Comparison of ENCODE assay signal across 22 mouse cellular contexts in genomic region chr4:151414952-151415351, GRCm38 (mm10).
DNase-seq lines count a peak whose midpoint lies in the region; ATAC-seq and TF ChIP-seq lines count a peak whose summit lies in the region.
"Had no signal": no experiment of that assay in that cellular context is flagged by ENCODE, and none has a peak within 500 bp of the region (broad histone marks: within the 10 kb centered on the region; RNA-seq: fewer than 3 reads in every experiment).

No protein-coding gene starts in this region.

- no peak overlapping the region for H3K9ac ChIP-seq in intestine, embryonic 15.5 days
- H3K9ac ChIP-seq in intestine, embryonic 16.5 days (ENCODE audit: low read depth, low read length), result no peak overlapping the region
- H3K9ac ChIP-seq in liver, embryonic 12.5 days, result no peak overlapping the region
- H3K9ac ChIP-seq in liver, postnatal 0 days (replicated peaks), result peak overlapping the region; percentile 26; the same call in 1 of the 2 replicates
- no peak overlapping the region for H3K9ac ChIP-seq in hindbrain, embryonic 11.5 days (ENCODE audit: low read depth, low read length)
- H3K9ac ChIP-seq: heart, embryonic 15.5 days; hindbrain, embryonic 12.5 days; limb, embryonic 15.5 days; midbrain, embryonic 13.5 days had no signal

- H3K27ac ChIP-seq in intestine, embryonic 15.5 days, result no peak overlapping the region
- H3K27ac ChIP-seq in intestine, embryonic 16.5 days (ENCODE audit: low read length), result no peak overlapping the region
- H3K27ac ChIP-seq in liver, embryonic 12.5 days, result no peak overlapping the region
- H3K27ac ChIP-seq in liver, postnatal 0 days (ENCODE audit: low read depth), result no peak overlapping the region
- no peak overlapping the region for H3K27ac ChIP-seq in hindbrain, embryonic 11.5 days (ENCODE audit: low read depth, low read length)
- H3K27ac ChIP-seq in embryonic facial prominence, embryonic 10.5 days (replicated peaks), result no peak overlapping the region
- H3K27ac ChIP-seq: heart, embryonic 10.5 days; heart, embryonic 15.5 days; hindbrain, embryonic 12.5 days; hindbrain, postnatal 0 days; layer of hippocampus, adult 2 months; limb, embryonic 15.5 days; midbrain, embryonic 13.5 days had no signal

- H3K9me3 ChIP-seq in intestine, embryonic 15.5 days, result no peaks in the 10 kb centered on the region
- H3K9me3 ChIP-seq in intestine, embryonic 16.5 days (ENCODE audit: control insufficient read depth, low read length), result no peaks in the 10 kb centered on the region
- no peaks in the 10 kb centered on the region for H3K9me3 ChIP-seq in liver, embryonic 12.5 days (replicated peaks)
- no peaks in the 10 kb centered on the region for H3K9me3 ChIP-seq in liver, postnatal 0 days (ENCODE audit: low read length)
- no peaks in the 10 kb centered on the region for H3K9me3 ChIP-seq in hindbrain, embryonic 11.5 days (ENCODE audit: control insufficient read depth, low read length)
- H3K9me3 ChIP-seq in embryonic facial prominence, embryonic 10.5 days, result no peaks in the 10 kb centered on the region
- H3K9me3 ChIP-seq: heart, embryonic 10.5 days; heart, embryonic 15.5 days; hindbrain, embryonic 12.5 days; limb, embryonic 15.5 days; midbrain, embryonic 13.5 days had no signal

- H3K4me3 ChIP-seq in intestine, embryonic 15.5 days (replicated peaks), result no peak overlapping the region
- no peak overlapping the region for H3K4me3 ChIP-seq in intestine, embryonic 16.5 days (ENCODE audit: low read length)
- H3K4me3 ChIP-seq in liver, embryonic 12.5 days, result no peak overlapping the region
- H3K4me3 ChIP-seq in liver, postnatal 0 days (ENCODE audit: low read depth, low read length), result peak overlapping the region; percentile 20; the same call in 1 of the 2 replicates
- H3K4me3 ChIP-seq in hindbrain, embryonic 11.5 days (ENCODE audit: low read depth, low read length), result no peak overlapping the region
- H3K4me3 ChIP-seq in embryonic facial prominence, embryonic 10.5 days, result no peak overlapping the region
- H3K4me3 ChIP-seq: heart, embryonic 10.5 days; heart, embryonic 15.5 days; hindbrain, embryonic 12.5 days; layer of hippocampus, adult 2 months; limb, embryonic 15.5 days; midbrain, embryonic 13.5 days had no signal

- TF ChIP-seq EP300 in liver, postnatal 0 days (IDR thresholded peaks at IDR 0.05; ENCODE audit: low read depth), result no peak

- H3K27me3 ChIP-seq in intestine, embryonic 15.5 days (replicated peaks), result no peaks in the 10 kb centered on the region
- H3K27me3 ChIP-seq in intestine, embryonic 16.5 days (replicated peaks; ENCODE audit: control insufficient read depth, insufficient read depth, low read length), result no peaks in the 10 kb centered on the region
- no peaks in the 10 kb centered on the region for H3K27me3 ChIP-seq in liver, embryonic 12.5 days (replicated peaks)
- H3K27me3 ChIP-seq in liver, postnatal 0 days (ENCODE audit: insufficient read depth, low read length), result no peaks in the 10 kb centered on the region
- H3K27me3 ChIP-seq in hindbrain, embryonic 11.5 days (ENCODE audit: control insufficient read depth, insufficient read depth, low read length), result no peaks in the 10 kb centered on the region
- H3K27me3 ChIP-seq in embryonic facial prominence, embryonic 10.5 days (replicated peaks; ENCODE audit: low read depth, poor library complexity, severe bottlenecking), result peaks cover 11% of the 10 kb centered on the region; the same call in 1 of the 2 replicates
- H3K27me3 ChIP-seq: hindbrain, embryonic 12.5 days; midbrain, embryonic 13.5 days had no signal

- no peak for TF ChIP-seq CTCF in liver, postnatal 0 days (IDR thresholded peaks at IDR 0.05; ENCODE audit: low read depth)

- no peak for DNase-seq in liver, postnatal 0 days
- DNase-seq in hindbrain, embryonic 11.5 days (ENCODE audit: low spot score), result no peak
- DNase-seq in embryonic facial prominence, embryonic 10.5 days (ENCODE audit: low spot score), result no peak
- DNase-seq: adrenal gland, postnatal 36 days; B cell, adult 2 months; cerebellum, adult 18-20 months; cerebellum, postnatal 14 days; gastrocnemius, postnatal 14 days; kidney, postnatal 14 days; left cerebral cortex, postnatal 4 days; lung, postnatal 4 days had no signal

- no peak overlapping the region for H3K4me2 ChIP-seq in intestine, embryonic 15.5 days (replicated peaks)
- no peak overlapping the region for H3K4me2 ChIP-seq in intestine, embryonic 16.5 days (ENCODE audit: low read depth, low read length)
- peak overlapping the region; percentile 21 for H3K4me2 ChIP-seq in liver, embryonic 12.5 days
- H3K4me2 ChIP-seq in liver, postnatal 0 days (ENCODE audit: low read depth, low read length), result peak overlapping the region; percentile 67
- H3K4me2 ChIP-seq in hindbrain, embryonic 11.5 days (replicated peaks; ENCODE audit: low read depth, low read length), result no peak overlapping the region
- H3K4me2 ChIP-seq: heart, embryonic 15.5 days; hindbrain, embryonic 12.5 days; limb, embryonic 15.5 days; midbrain, embryonic 13.5 days had no signal

- H3K4me1 ChIP-seq in intestine, embryonic 15.5 days (replicated peaks), result peaks cover 11% of the 10 kb centered on the region
- peaks cover 13% of the 10 kb centered on the region for H3K4me1 ChIP-seq in intestine, embryonic 16.5 days (ENCODE audit: control insufficient read depth, insufficient read depth, low read length)
- H3K4me1 ChIP-seq in liver, embryonic 12.5 days, result peaks cover 3% of the 10 kb centered on the region; the same call in 1 of the 2 replicates
- no peaks in the 10 kb centered on the region for H3K4me1 ChIP-seq in liver, postnatal 0 days (ENCODE audit: insufficient read depth)
- 0 out of 2 replicates have a peak, but pooled peaks cover 3% of the 10 kb centered on the region for H3K4me1 ChIP-seq in hindbrain, embryonic 11.5 days (replicated peaks; ENCODE audit: control insufficient read depth, insufficient read depth, low read length)
- H3K4me1 ChIP-seq in embryonic facial prominence, embryonic 10.5 days, result peaks cover 25% of the 10 kb centered on the region

- WGBS in intestine, embryonic 15.5 days, result 77% methylated on average over 7 of the region's 7 CpGs
- WGBS in intestine, embryonic 16.5 days, result 73% methylated on average over 7 of the region's 7 CpGs
- 56% methylated on average over 7 of the region's 7 CpGs for WGBS in liver, embryonic 12.5 days (ENCODE audit: insufficient replicate concordance)
- WGBS in liver, postnatal 0 days (ENCODE audit: insufficient replicate concordance), result 37% methylated on average over 7 of the region's 7 CpGs
- 93% methylated on average over 7 of the region's 7 CpGs for WGBS in hindbrain, embryonic 11.5 days
- WGBS in embryonic facial prominence, embryonic 10.5 days, result 91% methylated on average over 7 of the region's 7 CpGs

- peak; percentile 75 for ATAC-seq in intestine, embryonic 15.5 days
- peak; percentile 74 for ATAC-seq in intestine, embryonic 16.5 days
- peak; percentile 35; the same call in 1 of the 2 replicates for ATAC-seq in liver, embryonic 12.5 days
- ATAC-seq in liver, postnatal 0 days, result 0 out of 2 replicates have a peak, but pooled peaks have one; percentile 33
- no peak for ATAC-seq in hindbrain, embryonic 11.5 days (ENCODE audit: low FRiP score)
- ATAC-seq: forebrain, embryonic 14.5 days; hindbrain, postnatal 0 days; midbrain, embryonic 13.5 days had no signal

- no peaks in the 10 kb centered on the region for H3K36me3 ChIP-seq in intestine, embryonic 15.5 days
- H3K36me3 ChIP-seq in intestine, embryonic 16.5 days (ENCODE audit: control insufficient read depth, insufficient read depth, low read length), result no peaks in the 10 kb centered on the region
- H3K36me3 ChIP-seq in liver, embryonic 12.5 days, result no peaks in the 10 kb centered on the region
- no peaks in the 10 kb centered on the region for H3K36me3 ChIP-seq in liver, postnatal 0 days (replicated peaks; ENCODE audit: insufficient read depth, low read length)
- no peaks in the 10 kb centered on the region for H3K36me3 ChIP-seq in hindbrain, embryonic 11.5 days (ENCODE audit: control insufficient read depth, insufficient read depth, low read length)
- no peaks in the 10 kb centered on the region for H3K36me3 ChIP-seq in embryonic facial prominence, embryonic 10.5 days (replicated peaks)
- H3K36me3 ChIP-seq: heart, embryonic 10.5 days; heart, embryonic 15.5 days; hindbrain, embryonic 12.5 days; limb, embryonic 15.5 days; midbrain, embryonic 13.5 days had no signal

Comparison
In these comparisons a context has a peak if more than half of its experiments do, and no peak if none do; other contexts are left out.
1. H3K4me2 ChIP-seq: peak in liver, embryonic 12.5 days (single experiment) and liver, postnatal 0 days (single experiment); none in intestine, embryonic 15.5 days (single experiment), intestine, embryonic 16.5 days (single experiment) and hindbrain, embryonic 11.5 days (single experiment).